Mouse (Mus musculus) liver, embryonic 12.5 days (tissue): ENCODE results near the gene Fbxw8. TPM values are rescaled to one million over a fixed set of nuclear protein-coding genes. Genes with fewer than 3 reads are reported as not detected.

ENCODE experiments used
- ATAC-seq: fragments of 200-750 bp; cut with Nextera tagmentation; 2 replicates; pipeline ENCODE4 v1.8.0; 2017; ENCODE audit warnings: moderate number of reproducible peaks, mild to moderate bottlenecking, moderate library complexity
- H3K27ac ChIP-seq: fragments of 300-500 bp; sonication (generic); 2 replicates; pipeline ENCODE4 v1.5.1; 2016; ENCODE audit warnings: mild to moderate bottlenecking
- H3K27me3 ChIP-seq: fragments of 300-500 bp; sonication (generic); replicated peaks from 2 replicates; pipeline ENCODE4 v1.6.1; 2016; ENCODE audit warnings: mild to moderate bottlenecking, moderate library complexity
- H3K36me3 ChIP-seq: fragments of 300-500 bp; sonication (generic); 2 replicates; pipeline ENCODE4 v1.6.1; 2016; ENCODE audit warnings: mild to moderate bottlenecking, moderate library complexity
- H3K4me1 ChIP-seq: fragments of 300-500 bp; sonication (generic); 2 replicates; pipeline ENCODE4 v1.6.1; 2016
- H3K4me2 ChIP-seq: fragments of 300-500 bp; sonication (generic); 2 replicates; pipeline ENCODE4 v1.6.1; 2016; ENCODE audit warnings: mild to moderate bottlenecking, moderate library complexity
- H3K4me3 ChIP-seq: fragments of 300-500 bp; sonication (generic); 2 replicates; pipeline ENCODE4 v1.5.1; 2016; ENCODE audit warnings: mild to moderate bottlenecking, moderate library complexity
- H3K9ac ChIP-seq: fragments of 300-500 bp; sonication (generic); 2 replicates; pipeline ENCODE4 v1.6.1; 2016; ENCODE audit warnings: mild to moderate bottlenecking, moderate library complexity
- H3K9me3 ChIP-seq: fragments of 300-500 bp; sonication (generic); replicated peaks from 2 replicates; pipeline ENCODE4 v1.6.1; 2016; ENCODE audit warnings: mild to moderate bottlenecking, moderate library complexity
- WGBS: fragments of 180-500 bp; shearing (Covaris S2); methylation state at CpG from one replicate; pipeline ENCODE4 v1.1.7; 2016; ENCODE audit not compliant: insufficient replicate concordance; 5-methylcytosine and 5-hydroxymethylcytosine counted together
- polyA plus RNA-seq: library from polyadenylated mRNA; unstranded; fragments of >200 nt; fragmentation: Nextera tagmentation; extraction: Ambion mirVana; gene quantifications from 2 replicates; pipeline ENCODE4 v1.2.1, GENCODE M21; 2016

Fbxw8 gene
- polyA plus RNA-seq, 1 experiment from 2014 or later = 23.1 TPM

DNA sequence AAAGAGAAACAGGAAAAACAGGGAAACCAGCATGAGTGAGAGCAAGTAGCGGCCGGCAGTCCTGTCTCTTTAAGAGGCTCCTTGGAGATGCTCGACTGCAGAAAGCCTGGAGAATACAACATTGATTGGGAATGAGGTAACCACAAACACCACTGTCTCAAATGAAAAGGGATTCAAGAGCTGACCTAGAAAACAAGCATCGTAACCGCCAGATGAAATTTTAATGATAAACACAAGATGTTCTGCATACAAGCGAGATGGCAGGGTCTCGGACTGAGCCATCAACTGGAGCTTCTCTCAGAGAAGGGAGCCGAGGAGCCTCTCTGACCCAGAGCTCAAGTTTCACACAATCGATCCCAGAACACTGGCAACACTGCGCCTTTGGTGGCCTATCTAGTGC, 32.2 kb downstream of the Fbxw8 start:
- Histone ChIP-seq H3K9me3 (no peaks in the 10 kb centered on the region), H3K9ac (no peak overlapping the region), H3K27ac (no peak overlapping the region), H3K36me3 (peaks cover 78% of the 10 kb centered on the region), H3K4me1 (no peaks in the 10 kb centered on the region), H3K4me3 (no peak overlapping the region), H3K4me2 (no peak overlapping the region), H3K27me3 (no peaks in the 10 kb centered on the region)
- no peak for ATAC-seq
- 68% methylated on average over 10 of the region's 10 CpGs for WGBS

DNA sequence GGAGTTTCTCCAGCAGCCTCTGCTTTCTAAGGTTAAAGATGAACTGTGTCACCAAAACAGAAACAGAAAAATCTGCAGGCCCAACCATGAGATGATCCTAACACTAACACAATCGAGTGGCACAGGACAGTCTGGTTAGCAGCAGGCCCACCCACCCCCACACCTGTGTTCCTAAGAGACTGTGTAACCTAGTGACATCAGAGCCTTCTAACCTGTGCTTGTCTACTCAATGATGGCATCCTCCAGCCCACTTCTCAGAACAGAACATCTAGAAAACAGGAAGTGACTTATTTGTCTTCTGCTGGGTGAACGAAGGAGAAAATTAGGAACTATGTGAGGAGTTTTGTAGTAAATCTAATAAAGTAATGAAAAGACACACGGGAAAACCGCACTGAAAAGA, 33.3 kb downstream of the Fbxw8 start:
- Histone ChIP-seq H3K9me3 (no peaks in the 10 kb centered on the region), H3K9ac (no peak overlapping the region), H3K27me3 (no peaks in the 10 kb centered on the region), H3K27ac (no peak overlapping the region), H3K4me2 (no peak overlapping the region), H3K36me3 (peaks cover 75% of the 10 kb centered on the region), H3K4me3 (no peak overlapping the region), H3K4me1 (no peaks in the 10 kb centered on the region)
- ATAC-seq = no peak
- 74% methylated on average over 4 of the region's 4 CpGs for WGBS

DNA sequence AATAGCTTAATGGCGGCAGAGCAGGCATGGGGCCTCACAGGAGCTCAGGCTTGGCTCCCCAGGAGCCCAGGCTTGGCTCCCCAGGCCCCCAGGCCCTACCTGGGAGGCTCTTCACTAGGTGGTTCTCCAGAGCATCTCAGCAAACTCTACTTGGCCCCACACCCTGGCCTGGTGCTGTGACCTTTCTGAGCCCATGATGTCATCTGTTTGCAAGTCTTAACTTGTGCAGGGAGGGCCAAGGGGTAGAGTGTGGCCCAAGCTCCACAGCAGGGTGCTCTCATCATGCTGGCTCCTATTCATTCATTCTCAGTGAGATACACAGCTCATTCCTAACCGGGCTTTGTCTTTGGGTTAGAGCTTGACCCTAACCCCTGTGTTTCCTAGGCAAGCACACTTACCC, 34.6 kb downstream of the Fbxw8 start:
- no peak for ATAC-seq
- H3K9me3 ChIP-seq = no peaks in the 10 kb centered on the region
- no peak overlapping the region for H3K9ac ChIP-seq
- no peak overlapping the region for H3K27ac ChIP-seq
- H3K27me3 ChIP-seq = no peaks in the 10 kb centered on the region
- H3K4me2 ChIP-seq = no peak overlapping the region
- WGBS = 72% methylated on average over 2 of the region's 2 CpGs
- no peak overlapping the region for H3K4me3 ChIP-seq
- no peaks in the 10 kb centered on the region for H3K4me1 ChIP-seq
- peaks cover 66% of the 10 kb centered on the region for H3K36me3 ChIP-seq

DNA sequence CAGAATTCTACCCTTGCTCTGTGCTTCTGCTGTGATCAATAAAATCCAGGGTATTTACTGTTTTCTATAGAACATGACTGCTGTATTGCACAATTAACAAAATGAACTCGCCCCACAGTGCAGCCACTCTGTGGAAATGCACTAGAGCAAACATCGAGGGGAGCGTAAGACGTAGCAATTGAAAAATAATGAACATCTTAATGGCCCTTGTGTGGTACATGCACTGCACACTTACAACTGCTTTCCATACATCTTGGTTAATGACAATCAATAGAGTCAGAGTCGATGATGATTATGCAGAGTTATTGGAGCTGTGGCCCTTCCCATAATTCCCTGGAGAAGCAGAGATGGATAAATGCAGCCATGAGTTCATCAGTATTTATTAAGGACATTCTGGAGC, 36.3 kb downstream of the Fbxw8 start:
- H3K9me3 ChIP-seq = no peaks in the 10 kb centered on the region
- ATAC-seq = no peak
- H3K9ac ChIP-seq = no peak overlapping the region
- H3K4me1 ChIP-seq = no peaks in the 10 kb centered on the region
- peaks cover 59% of the 10 kb centered on the region for H3K36me3 ChIP-seq
- H3K4me3 ChIP-seq = no peak overlapping the region
- no peak overlapping the region for H3K27ac ChIP-seq
- no peaks in the 10 kb centered on the region for H3K27me3 ChIP-seq
- no peak overlapping the region for H3K4me2 ChIP-seq
- 83% methylated on average over 5 of the region's 5 CpGs for WGBS

DNA sequence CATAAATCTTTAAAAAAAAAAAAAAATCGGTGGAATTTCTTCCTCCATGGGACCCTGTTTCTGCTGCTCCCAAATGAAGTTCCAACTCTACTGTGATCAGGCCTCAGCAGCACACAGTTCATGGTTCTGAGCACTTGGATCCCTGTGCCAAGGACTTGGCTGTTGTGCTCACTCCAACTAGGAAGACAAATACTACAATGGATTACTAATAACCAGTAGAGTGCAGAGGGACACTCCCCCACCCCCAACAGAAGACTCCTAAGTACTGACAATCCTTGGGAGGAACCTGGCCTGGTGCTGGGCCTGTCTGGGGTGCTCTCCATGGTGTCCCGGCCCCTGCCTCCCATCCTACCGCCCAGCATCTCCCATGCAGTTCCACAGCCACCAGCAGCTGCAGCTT, 36.9 kb downstream of the Fbxw8 start:
- H3K36me3 ChIP-seq = peaks cover 61% of the 10 kb centered on the region
- no peak overlapping the region for H3K27ac ChIP-seq
- 84% methylated on average over 3 of the region's 3 CpGs for WGBS
- H3K9me3 ChIP-seq = no peaks in the 10 kb centered on the region
- H3K4me3 ChIP-seq = no peak overlapping the region
- ATAC-seq = no peak
- no peaks in the 10 kb centered on the region for H3K27me3 ChIP-seq
- no peaks in the 10 kb centered on the region for H3K4me1 ChIP-seq
- no peak overlapping the region for H3K9ac ChIP-seq
- no peak overlapping the region for H3K4me2 ChIP-seq

DNA sequence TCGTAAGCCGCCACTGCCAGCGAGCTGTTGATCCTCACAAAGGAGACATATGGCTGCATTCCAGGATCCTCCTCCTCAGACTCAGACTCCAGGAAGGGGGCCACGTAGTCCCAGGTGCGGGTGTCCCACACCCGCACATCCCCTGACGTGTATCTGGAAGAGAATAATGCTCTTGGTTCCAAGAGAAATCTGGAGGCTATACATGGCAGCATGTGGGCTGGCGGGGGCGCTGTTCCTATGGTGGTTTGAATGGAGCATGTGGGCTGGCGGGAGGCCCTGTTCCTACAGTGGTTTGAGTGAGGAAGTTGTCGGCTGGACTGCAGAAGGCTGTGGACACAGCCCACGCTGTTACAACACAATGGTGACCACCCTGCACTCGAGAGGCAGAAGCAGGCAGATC, 41.6 kb downstream of the Fbxw8 start:
- Histone ChIP-seq H3K27ac (no peak overlapping the region), H3K4me2 (no peak overlapping the region), H3K9ac (no peak overlapping the region), H3K4me1 (no peaks in the 10 kb centered on the region), H3K4me3 (no peak overlapping the region), H3K9me3 (no peaks in the 10 kb centered on the region), H3K36me3 (peaks cover 73% of the 10 kb centered on the region), H3K27me3 (no peaks in the 10 kb centered on the region)
- WGBS = 85% methylated on average over 13 of the region's 13 CpGs
- ATAC-seq = no peak

DNA sequence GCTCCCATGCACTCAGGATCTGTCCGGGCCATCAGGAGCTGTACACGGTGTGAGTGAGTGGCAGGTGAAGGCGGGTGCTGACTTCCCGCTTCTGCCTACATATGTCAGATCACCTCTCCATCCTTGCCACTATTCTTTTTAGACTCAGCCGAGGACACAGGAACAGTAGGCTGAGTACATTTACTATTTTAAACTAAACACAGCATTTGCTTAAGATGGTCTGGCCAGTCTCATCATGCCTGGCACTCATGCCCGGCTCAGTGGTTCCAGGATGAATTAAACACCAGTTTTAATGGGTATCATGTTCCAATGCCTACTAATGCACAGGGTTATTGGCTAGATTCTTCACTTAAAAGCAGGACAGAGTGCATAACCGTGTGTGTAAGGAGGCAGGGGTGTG, 42.2 kb downstream of the Fbxw8 start:
- 78% methylated on average over 7 of the region's 7 CpGs for WGBS
- ATAC-seq = no peak
- Histone ChIP-seq H3K36me3 (peaks cover 75% of the 10 kb centered on the region), H3K4me1 (no peaks in the 10 kb centered on the region), H3K27me3 (no peaks in the 10 kb centered on the region), H3K9ac (no peak overlapping the region), H3K27ac (no peak overlapping the region), H3K4me2 (no peak overlapping the region), H3K4me3 (no peak overlapping the region), H3K9me3 (no peaks in the 10 kb centered on the region)

DNA sequence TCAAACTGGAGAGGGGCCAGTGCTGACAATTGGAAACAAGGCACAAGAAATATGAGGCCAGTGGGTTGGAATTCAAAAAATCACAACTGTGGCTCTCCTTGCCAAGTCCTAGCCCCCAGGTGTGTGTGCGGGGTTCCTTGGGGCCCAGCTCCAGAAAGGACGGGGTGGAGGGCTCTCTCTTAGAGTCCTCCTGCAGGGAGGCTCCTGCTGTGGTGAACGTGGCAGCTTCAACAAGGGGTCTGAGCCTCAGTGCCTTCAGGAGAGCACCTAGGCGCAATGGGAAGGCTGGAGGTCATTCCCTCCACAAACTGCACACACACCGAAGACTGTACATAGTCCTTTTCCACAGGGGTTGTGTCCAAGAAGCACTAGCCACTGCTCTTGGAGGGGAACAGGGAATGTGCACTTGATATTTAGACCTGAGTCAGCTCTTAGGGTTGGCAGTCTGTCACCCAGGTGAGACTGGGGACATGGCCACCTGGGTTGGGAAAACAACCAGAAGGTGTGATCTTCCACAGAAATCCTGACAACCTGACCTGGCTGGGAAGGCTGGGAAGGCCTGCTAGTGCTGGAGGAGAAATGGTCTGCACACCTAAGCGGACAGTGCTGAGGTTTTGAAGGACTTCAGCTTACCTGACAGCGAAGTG, 46.3 kb downstream of the Fbxw8 start:
- no peak for ATAC-seq
- WGBS = 91% methylated on average over 7 of the region's 7 CpGs
- Histone ChIP-seq H3K4me2 (no peak overlapping the region), H3K9me3 (no peaks in the 10 kb centered on the region), H3K9ac (no peak overlapping the region), H3K4me3 (no peak overlapping the region), H3K4me1 (no peaks in the 10 kb centered on the region), H3K36me3 (peaks cover 81% of the 10 kb centered on the region), H3K27me3 (no peaks in the 10 kb centered on the region), H3K27ac (no peak overlapping the region)

DNA sequence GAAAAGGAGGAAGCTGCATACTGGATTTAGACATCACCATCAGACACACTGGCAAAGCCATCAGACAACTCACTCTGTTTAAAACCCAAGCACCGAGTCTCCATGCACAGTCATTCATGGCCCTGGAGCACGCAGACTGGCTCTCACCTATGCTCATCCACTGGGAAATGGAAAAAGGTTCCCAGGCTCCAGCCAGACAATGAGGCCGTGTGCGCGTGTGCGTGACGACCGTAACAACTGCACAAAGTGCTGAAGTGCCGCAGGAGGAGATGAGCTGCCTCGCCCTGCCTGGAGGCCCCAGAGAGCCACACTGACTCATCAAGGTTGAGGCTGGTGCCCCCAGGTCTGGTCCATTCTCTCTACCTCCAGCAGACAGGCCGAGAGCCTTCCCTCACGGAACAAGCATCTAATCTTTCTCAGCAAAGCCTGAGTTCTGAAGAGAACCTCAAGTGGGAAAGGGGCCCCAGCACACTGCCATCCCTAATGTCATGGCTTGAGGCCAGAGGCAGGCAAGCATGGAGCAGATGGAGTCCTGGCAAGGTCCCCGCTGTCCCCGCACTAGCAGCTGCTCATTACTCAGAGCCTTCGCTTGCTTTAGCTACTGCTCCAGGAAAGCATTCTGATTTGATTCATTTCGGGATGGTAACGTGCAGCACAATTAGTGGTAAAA, 47.0 kb downstream of the Fbxw8 start:
- ATAC-seq = no peak
- no peak overlapping the region for H3K4me2 ChIP-seq
- WGBS = 84% methylated on average over 17 of the region's 17 CpGs
- no peaks in the 10 kb centered on the region for H3K27me3 ChIP-seq
- no peak overlapping the region for H3K4me3 ChIP-seq
- H3K9me3 ChIP-seq = no peaks in the 10 kb centered on the region
- H3K36me3 ChIP-seq = peaks cover 79% of the 10 kb centered on the region
- no peak overlapping the region for H3K27ac ChIP-seq
- H3K4me1 ChIP-seq = no peaks in the 10 kb centered on the region
- H3K9ac ChIP-seq = no peak overlapping the region

DNA sequence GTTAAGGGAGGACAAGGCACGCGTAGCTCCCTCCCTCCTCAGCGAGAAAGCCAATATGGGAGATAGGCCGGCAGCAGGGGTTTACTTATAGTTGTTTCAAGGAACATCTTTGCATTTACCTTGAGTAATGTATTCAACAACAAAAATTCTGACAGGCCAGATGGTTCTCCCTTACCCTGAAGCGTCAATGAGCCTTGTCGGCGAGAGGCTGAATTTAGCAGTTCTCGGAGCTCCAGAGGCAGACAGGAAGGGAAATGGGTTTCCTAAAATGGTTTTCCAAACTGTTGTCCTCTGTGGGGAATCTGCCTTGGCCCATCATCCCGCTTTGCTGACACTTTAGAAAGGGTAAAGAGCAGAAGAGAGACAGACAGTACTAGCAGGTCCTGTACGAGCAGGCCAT, 48.6 kb downstream of the Fbxw8 start:
- no peak for ATAC-seq
- 87% methylated on average over 10 of the region's 10 CpGs for WGBS
- Histone ChIP-seq H3K4me1 (no peaks in the 10 kb centered on the region), H3K36me3 (peaks cover 68% of the 10 kb centered on the region), H3K9ac (no peak overlapping the region), H3K27ac (no peak overlapping the region), H3K4me2 (no peak overlapping the region), H3K27me3 (no peaks in the 10 kb centered on the region), H3K9me3 (no peaks in the 10 kb centered on the region), H3K4me3 (no peak overlapping the region)

DNA sequence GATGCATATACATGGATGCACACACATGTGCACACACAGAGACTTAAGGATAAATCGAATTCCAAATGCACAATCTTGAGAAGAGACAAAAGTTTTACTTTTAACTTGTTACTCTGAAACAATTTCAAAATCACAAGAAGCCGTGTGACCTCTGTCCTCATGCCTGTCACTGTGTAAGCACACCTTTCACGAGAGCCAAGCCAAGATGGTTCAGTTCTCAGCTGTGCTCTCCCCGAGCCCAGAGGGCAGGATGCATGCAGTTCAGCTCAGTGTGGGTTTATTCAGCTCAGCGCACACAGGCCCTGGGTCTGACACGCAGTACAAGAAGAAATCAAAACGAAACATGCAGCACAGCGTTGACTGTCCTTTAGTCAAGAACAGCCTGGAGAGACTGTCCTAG, 49.7 kb downstream of the Fbxw8 start:
- no peak for ATAC-seq
- peaks cover 64% of the 10 kb centered on the region for H3K36me3 ChIP-seq
- H3K4me2 ChIP-seq = no peak overlapping the region
- H3K4me3 ChIP-seq = no peak overlapping the region
- 81% methylated on average over 8 of the region's 8 CpGs for WGBS
- H3K27ac ChIP-seq = no peak overlapping the region
- H3K27me3 ChIP-seq = no peaks in the 10 kb centered on the region
- H3K9ac ChIP-seq = no peak overlapping the region
- no peaks in the 10 kb centered on the region for H3K9me3 ChIP-seq
- no peaks in the 10 kb centered on the region for H3K4me1 ChIP-seq

DNA sequence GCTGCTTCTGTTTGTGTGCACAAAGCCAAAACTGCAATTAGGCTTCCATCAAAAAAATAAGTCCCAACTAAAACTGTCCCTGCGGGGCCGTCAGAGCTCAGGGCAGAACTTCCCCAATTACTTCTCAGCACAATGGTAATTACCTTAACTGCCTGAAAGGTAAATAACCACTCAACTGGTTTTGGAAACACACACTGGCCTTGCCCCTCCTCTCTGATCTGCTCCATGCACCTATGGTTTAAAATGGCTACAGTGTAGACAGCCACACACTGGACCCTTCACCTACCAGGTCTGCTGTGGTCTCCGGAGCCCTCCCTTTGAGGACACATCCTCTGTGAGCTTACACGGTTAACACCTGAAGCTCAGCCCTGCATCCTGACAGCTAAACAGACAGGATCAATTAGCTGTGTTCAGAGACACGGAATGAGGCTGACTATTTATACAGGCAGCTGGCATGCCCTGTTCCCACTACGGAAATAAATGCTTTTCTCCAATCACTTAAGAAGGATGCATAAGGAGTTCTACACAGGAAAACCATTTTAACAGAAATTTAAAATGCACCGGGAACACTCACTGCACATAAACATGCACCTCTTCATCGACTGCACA, 55.3 kb downstream of the Fbxw8 start:
- H3K4me1 ChIP-seq = 0 out of 2 replicates have a peak, but pooled peaks cover 6% of the 10 kb centered on the region
- H3K27ac ChIP-seq = no peak overlapping the region
- no peak for ATAC-seq
- no peak overlapping the region for H3K4me3 ChIP-seq
- no peaks in the 10 kb centered on the region for H3K9me3 ChIP-seq
- no peak overlapping the region for H3K9ac ChIP-seq
- H3K4me2 ChIP-seq = no peak overlapping the region
- H3K27me3 ChIP-seq = no peaks in the 10 kb centered on the region
- peaks cover 52% of the 10 kb centered on the region; the same call in 1 of the 2 replicates for H3K36me3 ChIP-seq
- WGBS = 78% methylated on average over 8 of the region's 8 CpGs
